Mouse (Mus musculus): ENCODE data around the gene Exoc3l2.

DNA sequence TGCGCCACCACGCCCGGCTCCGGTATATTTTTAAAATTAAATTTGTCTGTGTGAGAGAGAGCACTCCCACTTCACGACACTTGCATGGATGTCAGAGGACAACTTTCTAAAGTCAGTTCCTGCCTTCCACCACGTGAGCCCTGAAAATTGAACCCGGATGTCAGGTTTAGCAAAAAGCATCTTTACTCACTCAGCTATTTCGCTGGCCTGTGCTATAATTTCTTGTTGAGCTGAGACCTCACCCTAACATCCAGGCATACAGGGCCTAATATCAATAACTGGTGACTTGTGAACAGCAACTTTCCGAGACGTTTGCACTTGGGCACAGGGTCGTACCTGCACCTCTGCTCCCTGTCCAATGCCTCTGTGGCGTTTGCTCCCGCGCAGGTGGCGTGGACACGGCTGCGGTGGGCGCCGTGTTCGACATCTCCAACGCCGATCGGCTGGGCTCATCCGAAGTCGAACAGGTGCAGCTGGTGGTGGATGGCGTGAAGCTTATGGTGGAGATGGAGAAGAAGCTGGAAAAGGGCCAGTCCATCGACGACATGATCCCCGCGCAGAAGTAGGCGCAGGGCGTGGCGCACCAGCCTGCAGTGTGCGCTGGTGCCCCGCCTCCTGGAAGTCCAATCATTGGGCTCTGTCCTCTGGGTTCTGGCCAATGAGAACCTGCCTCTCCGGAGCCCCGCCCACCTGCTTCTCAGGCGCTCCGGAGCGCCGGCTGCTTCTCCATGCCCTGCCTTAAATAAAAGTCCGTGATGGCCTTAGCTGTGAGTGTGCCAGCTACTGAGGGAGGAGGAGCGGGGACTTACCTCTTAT lies 42.1 kb upstream of the Exoc3l2 start:
- TF ChIP-seq CTCF (IDR thresholded peaks at IDR 0.05; ENCODE audit: control insufficient read depth, insufficient read depth, insufficient read length) (no peak), MYOD1 (IDR thresholded peaks at IDR 0.05; ENCODE audit: control insufficient read depth, insufficient read length, low read depth) (no peak)
